Mouse (Mus musculus): ENCODE measurements around the gene Cnnm2. TPM values are rescaled to one million over a fixed set of nuclear protein-coding genes. Genes with fewer than 3 reads are reported as not detected.

Cnnm2 gene
- polyA plus RNA-seq, 1 experiment from 2014 or later: 6.9 TPM

- no peak for ATAC-seq (ENCODE audit: low FRiP score)
- WGBS: 85% methylated on average over 7 of the region's 7 CpGs
- Histone ChIP-seq H3K27ac (no peak overlapping the region), H3K4me3 (no peak overlapping the region), H3K27me3 (no peaks in the 10 kb centered on the region), H3K9ac (no peak overlapping the region), H3K4me2 (replicated peaks) (no peak overlapping the region), H3K9me3 (replicated peaks) (no peaks in the 10 kb centered on the region), H3K36me3 (no peaks in the 10 kb centered on the region), H3K4me1 (peaks cover 19% of the 10 kb centered on the region)
Observed at GRCm38 (mm10) chr19:46858200-46858599, 96.8 kb downstream of the Cnnm2 start.

GRCm38 (mm10) chr19:46862556-46862955, 101.2 kb downstream of the Cnnm2 start:
- Histone ChIP-seq H3K9ac (no peak overlapping the region), H3K4me3 (no peak overlapping the region), H3K9me3 (replicated peaks) (no peaks in the 10 kb centered on the region), H3K27me3 (no peaks in the 10 kb centered on the region), H3K4me1 (peaks cover 3% of the 10 kb centered on the region; the same call in 1 of the 2 replicates), H3K4me2 (replicated peaks) (no peak overlapping the region), H3K36me3 (0 out of 2 replicates have a peak, but pooled peaks cover 3% of the 10 kb centered on the region), H3K27ac (no peak overlapping the region)
- WGBS: 75% methylated on average over 3 of the region's 3 CpGs
- no peak for ATAC-seq (ENCODE audit: low FRiP score)

- ATAC-seq (ENCODE audit: low FRiP score): no peak
- Histone ChIP-seq H3K4me2 (replicated peaks) (no peak overlapping the region), H3K9ac (no peak overlapping the region), H3K9me3 (replicated peaks) (no peaks in the 10 kb centered on the region), H3K36me3 (0 out of 2 replicates have a peak, but pooled peaks cover 3% of the 10 kb centered on the region), H3K4me3 (no peak overlapping the region), H3K27me3 (no peaks in the 10 kb centered on the region), H3K27ac (no peak overlapping the region), H3K4me1 (no peaks in the 10 kb centered on the region)
- 91% methylated on average over 17 of the region's 17 CpGs for WGBS
Observed at GRCm38 (mm10) chr19:46863236-46863927, 102.0 kb downstream of the Cnnm2 start.

- Histone ChIP-seq H3K4me1 (no peaks in the 10 kb centered on the region), H3K27me3 (no peaks in the 10 kb centered on the region), H3K36me3 (0 out of 2 replicates have a peak, but pooled peaks cover 3% of the 10 kb centered on the region), H3K4me3 (no peak overlapping the region), H3K4me2 (replicated peaks) (no peak overlapping the region), H3K9ac (no peak overlapping the region), H3K27ac (no peak overlapping the region), H3K9me3 (replicated peaks) (no peaks in the 10 kb centered on the region)
- 47% methylated on average over 6 of the region's 6 CpGs for WGBS
- no peak for ATAC-seq (ENCODE audit: low FRiP score)
Observed at GRCm38 (mm10) chr19:46864079-46864478, 102.7 kb downstream of the Cnnm2 start.

- 74% methylated on average over 6 of the region's 6 CpGs for WGBS
- 0 out of 2 replicates have a peak, but pooled peaks cover 3% of the 10 kb centered on the region for H3K36me3 ChIP-seq
- no peak overlapping the region for H3K9ac ChIP-seq
- H3K4me2 ChIP-seq (replicated peaks): no peak overlapping the region
- no peak overlapping the region for H3K27ac ChIP-seq
- ATAC-seq (ENCODE audit: low FRiP score): no peak
- no peaks in the 10 kb centered on the region for H3K27me3 ChIP-seq
- H3K9me3 ChIP-seq (replicated peaks): no peaks in the 10 kb centered on the region
- H3K4me1 ChIP-seq: no peaks in the 10 kb centered on the region
- H3K4me3 ChIP-seq: no peak overlapping the region
Observed at GRCm38 (mm10) chr19:46864731-46865331, 103.4 kb downstream of the Cnnm2 start.

GRCm38 (mm10) chr19:46865381-46865780, 104.0 kb downstream of the Cnnm2 start:
- H3K27me3 ChIP-seq: no peaks in the 10 kb centered on the region
- no peaks in the 10 kb centered on the region for H3K9me3 ChIP-seq (replicated peaks)
- 85% methylated on average over 4 of the region's 4 CpGs for WGBS
- H3K9ac ChIP-seq: no peak overlapping the region
- no peak for ATAC-seq (ENCODE audit: low FRiP score)
- H3K4me2 ChIP-seq (replicated peaks): no peak overlapping the region
- no peak overlapping the region for H3K27ac ChIP-seq
- H3K4me1 ChIP-seq: no peaks in the 10 kb centered on the region
- 0 out of 2 replicates have a peak, but pooled peaks cover 3% of the 10 kb centered on the region for H3K36me3 ChIP-seq
- H3K4me3 ChIP-seq: no peak overlapping the region

- 61% methylated on average over 11 of the region's 11 CpGs for WGBS
- ATAC-seq (ENCODE audit: low FRiP score): no peak; the same call in 1 of the 2 replicates
- 0 out of 2 replicates have a peak, but pooled peaks cover 3% of the 10 kb centered on the region for H3K36me3 ChIP-seq
- no peak overlapping the region for H3K4me2 ChIP-seq (replicated peaks)
- no peaks in the 10 kb centered on the region for H3K27me3 ChIP-seq
- no peak overlapping the region for H3K4me3 ChIP-seq
- H3K4me1 ChIP-seq: no peaks in the 10 kb centered on the region
- no peak overlapping the region for H3K27ac ChIP-seq
- no peaks in the 10 kb centered on the region for H3K9me3 ChIP-seq (replicated peaks)
- H3K9ac ChIP-seq: no peak overlapping the region
Observed at GRCm38 (mm10) chr19:46869049-46869448, 107.7 kb downstream of the Cnnm2 start.

GRCm38 (mm10) chr19:46869526-46869925, 108.1 kb downstream of the Cnnm2 start:
- peak; percentile 61; the same call in 1 of the 2 replicates for ATAC-seq (ENCODE audit: low FRiP score)
- WGBS: 13% methylated on average over 6 of the region's 6 CpGs
- 0 out of 2 replicates have a peak, but pooled peaks cover 3% of the 10 kb centered on the region for H3K36me3 ChIP-seq
- H3K4me2 ChIP-seq (replicated peaks): no peak overlapping the region
- H3K4me3 ChIP-seq: no peak overlapping the region
- H3K27ac ChIP-seq: no peak overlapping the region
- no peaks in the 10 kb centered on the region for H3K9me3 ChIP-seq (replicated peaks)
- H3K9ac ChIP-seq: no peak overlapping the region
- H3K27me3 ChIP-seq: no peaks in the 10 kb centered on the region
- no peaks in the 10 kb centered on the region for H3K4me1 ChIP-seq

GRCm38 (mm10) chr19:46871096-46871495, 109.7 kb downstream of the Cnnm2 start:
- no peak overlapping the region for H3K9ac ChIP-seq
- ATAC-seq (ENCODE audit: low FRiP score): no peak
- H3K27ac ChIP-seq: no peak overlapping the region
- no peaks in the 10 kb centered on the region for H3K27me3 ChIP-seq
- H3K4me1 ChIP-seq: no peaks in the 10 kb centered on the region
- no peak overlapping the region for H3K4me3 ChIP-seq
- WGBS: 94% methylated on average over 4 of the region's 4 CpGs
- H3K36me3 ChIP-seq: no peaks in the 10 kb centered on the region
- H3K9me3 ChIP-seq (replicated peaks): no peaks in the 10 kb centered on the region
- H3K4me2 ChIP-seq (replicated peaks): no peak overlapping the region

- Histone ChIP-seq H3K27me3 (no peaks in the 10 kb centered on the region), H3K9me3 (replicated peaks) (no peaks in the 10 kb centered on the region), H3K4me2 (replicated peaks) (no peak overlapping the region), H3K4me1 (no peaks in the 10 kb centered on the region), H3K9ac (no peak overlapping the region), H3K4me3 (no peak overlapping the region), H3K27ac (no peak overlapping the region), H3K36me3 (no peaks in the 10 kb centered on the region)
- no peak for ATAC-seq (ENCODE audit: low FRiP score)
- 79% methylated on average over 7 of the region's 7 CpGs for WGBS
Observed at GRCm38 (mm10) chr19:46871651-46872050, 110.3 kb downstream of the Cnnm2 start.

- Histone ChIP-seq H3K9me3 (replicated peaks) (no peaks in the 10 kb centered on the region), H3K27ac (no peak overlapping the region), H3K4me3 (no peak overlapping the region), H3K9ac (no peak overlapping the region), H3K36me3 (no peaks in the 10 kb centered on the region), H3K4me1 (no peaks in the 10 kb centered on the region), H3K4me2 (replicated peaks) (no peak overlapping the region), H3K27me3 (no peaks in the 10 kb centered on the region)
- no peak for ATAC-seq (ENCODE audit: low FRiP score)
- 83% methylated on average over 3 of the region's 3 CpGs for WGBS
Observed at GRCm38 (mm10) chr19:46873924-46874323, 112.5 kb downstream of the Cnnm2 start.

- Histone ChIP-seq H3K4me2 (replicated peaks) (no peak overlapping the region), H3K4me3 (no peak overlapping the region), H3K9me3 (replicated peaks) (no peaks in the 10 kb centered on the region), H3K27ac (no peak overlapping the region), H3K4me1 (no peaks in the 10 kb centered on the region), H3K36me3 (peaks cover 3% of the 10 kb centered on the region; the same call in 1 of the 2 replicates), H3K9ac (no peak overlapping the region), H3K27me3 (no peaks in the 10 kb centered on the region)
- no peak for ATAC-seq (ENCODE audit: low FRiP score)
- WGBS: 47% methylated on average over 12 of the region's 12 CpGs
Observed at GRCm38 (mm10) chr19:46875790-46876189, 114.4 kb downstream of the Cnnm2 start.
